Mouse (Mus musculus) neutrophil, adult 65 days (primary cell): ENCODE measurements around the gene Lrrc29. TPM values are rescaled to one million over a fixed set of nuclear protein-coding genes. Genes with fewer than 3 reads are reported as not detected.

Experiments used
- total RNA-seq: library from RNA; stranded (reverse); gene quantifications from 2 replicates; pipeline ENCODE4 v1.2.4, GENCODE M21; 2023

Gene Lrrc29
- total RNA-seq: 6.1 and 7.4 TPM in 2 replicates

DNA sequence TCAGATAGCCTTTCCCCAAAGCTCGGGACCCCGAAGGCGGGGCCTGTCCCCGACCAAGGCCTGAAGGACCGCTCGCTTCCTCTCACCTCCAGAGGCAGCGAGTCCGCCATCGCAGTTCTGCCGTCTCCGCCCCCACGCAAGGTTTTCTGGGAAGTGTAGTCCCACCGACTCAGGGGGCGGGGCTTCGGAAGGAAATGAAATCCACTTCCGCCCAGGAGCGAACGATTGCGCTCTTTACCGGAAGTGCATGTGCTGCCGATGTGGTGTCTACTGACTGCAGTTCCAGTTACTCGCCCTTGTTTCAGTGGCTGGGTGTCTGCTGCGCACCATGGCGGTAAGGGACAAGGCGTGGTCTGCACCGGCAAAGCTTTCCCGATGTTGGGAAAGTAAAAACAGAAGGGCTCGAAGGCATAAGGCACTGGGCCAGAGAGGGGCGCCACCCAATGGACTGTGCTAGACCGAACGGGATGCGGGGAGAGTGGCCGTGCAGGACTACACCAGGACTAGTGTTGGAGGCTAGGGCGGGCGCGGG is at the start of gene Lrrc29, which contains the start of gene Tmem208:
Gene Lrrc29 (minus strand): TSS at position 138 of the 532 bp plus-strand sequence.
Gene Tmem208 (plus strand): TSS at position 214 of the 532 bp plus-strand sequence.

GRCm38 (mm10) chr8:105373032-105373431 is 47.0 kb upstream of the Lrrc29 start, which contains the start of gene Plekhg4:
Gene Plekhg4 (plus strand): TSS chr8:105373274.

DNA sequence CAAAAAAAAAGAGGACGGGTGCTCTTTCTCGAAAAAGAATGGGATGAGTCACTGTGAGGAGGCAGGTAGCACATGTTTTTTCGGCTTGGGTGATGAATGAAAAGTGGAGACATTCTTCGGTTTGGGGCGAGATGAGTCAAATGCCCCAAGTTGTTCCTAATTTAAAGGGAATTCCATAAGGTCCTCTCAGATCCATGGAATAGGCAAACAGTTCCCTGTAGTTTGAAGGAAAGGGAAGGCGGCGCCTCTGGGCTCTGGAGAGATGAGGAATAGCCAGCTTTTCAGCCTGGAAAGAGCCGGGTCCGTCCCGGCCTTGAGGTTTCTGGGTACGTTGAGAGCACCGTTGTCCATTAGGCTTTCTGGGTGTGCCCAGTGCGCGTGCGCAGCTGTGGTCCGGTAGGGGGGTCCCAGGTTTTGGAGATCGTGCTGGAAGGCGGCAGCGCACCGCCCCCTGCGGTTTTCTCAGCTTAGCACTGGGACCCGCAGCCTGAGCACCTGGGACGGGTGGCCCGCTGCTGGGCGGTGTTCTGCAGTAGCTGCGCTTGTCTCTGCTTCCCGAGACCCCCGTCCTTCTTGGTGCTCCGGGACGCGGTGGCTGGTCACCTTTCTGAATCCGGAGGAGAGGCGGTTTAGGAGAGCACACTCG is 22.5 kb upstream of the Lrrc29 start, which contains the start of gene Slc9a5:
Gene Slc9a5 (plus strand): TSS at position 394 of the 646 bp plus-strand sequence.

GRCm38 (mm10) chr8:105347428-105348221 is 21.5 kb upstream of the Lrrc29 start, which contains the start of gene Fhod1:
Gene Fhod1 (minus strand): TSS chr8:105347953.

DNA sequence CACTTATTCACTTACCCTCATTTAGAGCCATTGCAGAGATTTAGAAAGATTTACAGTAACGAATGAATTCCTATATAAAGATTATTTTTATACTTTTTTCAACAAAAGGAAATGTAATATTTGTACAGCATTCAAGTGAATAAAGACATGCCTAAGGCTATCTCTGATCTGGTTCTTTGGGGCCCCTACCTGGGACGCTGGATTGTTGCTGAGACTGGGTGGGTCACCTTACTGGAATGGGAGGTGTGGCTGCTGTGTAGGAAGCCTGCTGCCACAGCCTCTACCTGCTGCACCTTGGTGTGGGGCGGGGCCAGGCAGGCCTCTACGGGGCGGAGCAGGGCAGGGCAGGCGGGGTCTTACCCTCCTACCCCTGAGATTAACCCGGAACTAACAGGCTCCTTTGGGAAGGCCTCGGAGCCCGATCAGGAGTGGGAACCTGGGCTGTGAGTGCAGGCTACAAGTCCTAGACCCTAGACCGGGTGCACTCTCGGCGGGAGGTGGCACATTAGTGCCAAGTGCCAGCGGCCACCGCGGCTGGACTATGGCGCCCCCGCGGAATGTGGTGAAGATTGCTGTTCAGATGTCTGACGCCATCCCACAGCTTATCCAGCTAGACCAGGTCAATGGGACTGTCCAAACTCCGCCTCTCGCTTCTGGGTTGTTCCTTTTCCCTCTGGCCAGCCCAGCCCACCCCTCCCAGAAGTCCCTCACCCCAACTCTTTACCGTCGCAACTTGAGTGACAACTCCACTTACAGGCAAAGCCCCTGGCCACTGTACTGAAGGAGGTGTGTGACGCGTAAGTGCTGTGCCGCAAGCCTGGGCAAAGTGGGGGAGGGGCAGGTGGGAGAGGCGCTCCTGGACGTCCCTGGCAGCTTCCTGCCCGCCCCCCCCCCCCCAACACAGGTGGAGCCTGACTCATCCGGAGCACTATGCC is 20.6 kb downstream of the Lrrc29 start, which contains the start of gene Elmo3:
Gene Elmo3 (plus strand): TSS at position 391 of the 935 bp plus-strand sequence.

DNA sequence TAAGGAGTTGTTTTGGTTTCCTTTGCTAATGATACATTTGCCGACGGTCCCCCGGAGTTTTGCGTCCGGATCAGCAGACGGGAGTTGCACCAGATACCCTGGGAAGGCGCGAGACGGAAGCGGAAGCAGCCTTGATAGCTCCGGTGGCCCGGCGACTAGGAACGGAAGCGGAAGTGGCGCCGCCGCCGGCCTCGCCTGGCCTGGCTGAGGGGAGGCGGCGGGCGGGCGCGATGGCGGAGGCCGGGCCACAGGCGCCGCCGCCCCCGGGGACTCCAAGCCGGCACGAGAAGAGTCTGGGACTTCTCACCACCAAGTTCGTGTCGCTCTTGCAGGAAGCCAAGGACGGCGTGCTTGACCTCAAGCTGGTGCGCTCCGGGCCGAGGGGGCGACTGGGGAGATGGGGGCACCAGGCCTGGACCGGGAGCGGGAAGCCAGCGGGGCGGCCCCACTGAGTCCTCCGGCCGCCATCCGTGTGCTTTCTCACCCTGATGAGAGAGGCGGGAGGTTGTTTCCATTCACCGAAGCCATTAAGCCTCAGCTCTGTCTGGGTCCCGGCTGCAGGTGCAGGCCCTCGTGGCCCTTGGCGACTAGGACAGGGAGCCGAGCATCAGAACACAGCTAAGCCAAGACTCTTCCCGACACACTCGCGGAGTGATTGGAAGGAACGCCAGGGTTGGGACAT is 28.4 kb downstream of the Lrrc29 start, which contains the start of gene E2f4:
Gene E2f4 (plus strand): TSS at position 153 of the 682 bp plus-strand sequence.

GRCm38 (mm10) chr8:105295895-105296573 is 30.0 kb downstream of the Lrrc29 start, which contains the start of gene Exoc3l:
Gene Exoc3l (minus strand): TSS chr8:105296101.

GRCm38 (mm10) chr8:105289805-105290460 is 36.1 kb downstream of the Lrrc29 start, which contains the start of gene 4931428F04Rik:
Gene 4931428F04Rik (minus strand): TSS chr8:105289864.

DNA sequence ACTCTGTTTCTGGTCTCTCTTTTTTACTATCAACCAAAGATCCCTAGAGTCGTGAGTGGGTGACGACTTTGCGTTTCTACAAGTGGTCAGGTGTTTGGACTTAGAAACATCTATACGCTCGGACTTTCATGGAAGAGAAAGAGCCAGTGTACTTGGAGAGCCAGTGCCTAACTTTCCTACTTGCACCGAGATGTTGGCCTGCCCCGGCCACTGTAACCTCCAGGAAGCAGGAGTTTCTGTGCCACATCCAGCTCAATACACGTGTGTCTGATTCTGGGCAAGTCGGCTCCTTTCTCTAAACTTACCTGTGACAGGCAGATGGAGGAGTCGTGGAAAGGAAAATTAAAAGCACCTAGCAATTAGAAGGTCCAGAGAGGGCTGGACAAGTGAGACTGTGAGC is 50.2 kb downstream of the Lrrc29 start, which contains the start of gene Nol3:
Gene Nol3 (plus strand): TSS at position 301 of the 400 bp plus-strand sequence.

DNA sequence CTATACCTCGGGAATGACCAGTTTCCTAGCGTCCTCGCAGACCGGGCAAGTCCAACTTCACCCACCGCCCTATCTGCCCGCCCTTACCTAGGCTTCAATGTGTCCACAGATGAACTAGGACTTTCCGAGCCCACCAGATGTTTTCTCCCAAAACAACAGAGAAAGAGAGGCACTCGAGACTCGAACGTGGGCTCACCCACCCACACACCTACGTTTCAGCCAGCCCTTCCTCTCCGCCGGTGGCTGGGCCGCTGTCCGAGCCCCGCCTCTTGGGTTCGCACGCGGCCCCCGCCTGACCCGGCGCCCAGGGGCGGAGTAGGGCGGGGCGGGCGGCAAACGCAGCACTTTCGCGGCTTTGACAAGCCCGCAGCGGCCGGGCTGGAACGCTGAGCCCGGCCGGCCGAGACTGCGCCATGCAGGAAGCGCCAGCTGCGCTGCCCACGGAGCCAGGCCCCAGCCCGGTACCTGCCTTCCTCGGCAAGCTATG is 56.6 kb downstream of the Lrrc29 start, which contains the start of gene Hsf4:
Gene Hsf4 (plus strand): TSS at position 341 of the 487 bp plus-strand sequence.

DNA sequence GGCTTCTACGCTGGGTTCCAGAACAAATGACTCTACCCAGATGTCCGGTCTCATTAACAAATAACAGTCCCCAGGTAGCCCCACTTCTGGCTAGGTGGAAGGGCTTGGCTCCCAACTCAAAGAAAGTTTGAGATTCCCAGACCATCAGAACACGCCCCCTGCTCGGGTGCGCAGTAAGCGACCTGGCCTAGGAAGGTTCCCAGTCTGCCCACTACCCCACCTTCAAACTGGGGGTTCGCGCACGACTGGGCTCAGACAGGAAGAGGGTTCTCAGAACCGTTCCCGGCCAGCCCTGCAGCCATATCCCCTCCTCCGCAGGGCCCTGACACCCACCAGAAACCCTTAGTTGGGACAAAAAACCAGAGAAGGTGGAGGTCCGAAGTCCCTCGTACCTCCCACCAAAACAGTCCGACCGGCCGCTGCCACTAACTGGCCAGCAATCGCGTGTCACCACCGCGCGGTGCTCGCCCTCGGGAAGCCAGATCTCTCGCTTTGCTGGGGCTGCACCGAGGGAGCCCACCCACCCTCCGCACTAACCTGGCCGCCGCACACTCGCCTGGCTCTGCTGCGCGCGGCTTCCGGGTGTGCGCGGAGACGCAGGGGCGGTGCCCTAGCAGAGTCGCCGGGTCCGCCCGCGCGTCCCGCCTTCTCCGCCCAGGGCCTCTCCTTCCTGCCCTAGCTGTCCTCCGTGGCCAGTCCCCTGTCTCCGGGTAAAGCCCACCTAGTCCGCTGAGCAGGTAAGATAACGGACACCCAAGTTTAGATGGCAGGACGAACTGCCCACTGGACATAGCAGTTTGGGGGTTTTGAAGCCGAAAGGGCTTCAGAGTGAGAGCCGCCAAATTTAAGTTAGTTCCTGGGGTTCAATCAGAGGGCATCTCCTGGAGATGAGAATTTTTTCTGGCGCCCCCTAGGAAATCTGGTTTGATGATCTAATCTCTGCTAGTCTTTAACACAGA is 61.8 kb downstream of the Lrrc29 start, which contains the start of the genes Tradd and Fbxl8:
Gene Tradd (minus strand): TSS at position 586 of the 959 bp plus-strand sequence.
Gene Fbxl8 (plus strand): TSS at position 625 of the 959 bp plus-strand sequence.

Other genes starting within 250 kb of the Lrrc29 start
- gene Ces3b, start 242.5 kb downstream of the Lrrc29 start, total RNA-seq: not detected in 2 replicates
- gene Ces4a, start 194.5 kb downstream of the Lrrc29 start, total RNA-seq: not detected in 2 replicates
- 62.9 and 82.1 TPM in 2 replicates for gene Cbfb, start 155.6 kb downstream of the Lrrc29 start, total RNA-seq
- 39.6 and 54.8 TPM in 2 replicates for gene D230025D16Rik, start 101.1 kb downstream of the Lrrc29 start, total RNA-seq
- 0.50 and 0.95 TPM in 2 replicates for gene B3gnt9, start 71.1 kb downstream of the Lrrc29 start, total RNA-seq
- gene Tradd, start 61.7 kb downstream of the Lrrc29 start, total RNA-seq: 19.4 and 27.8 TPM in 2 replicates
- gene Fbxl8, start 61.6 kb downstream of the Lrrc29 start, total RNA-seq: 3.3 and 4.7 TPM in 2 replicates
- not detected in 2 replicates for gene Hsf4, start 56.5 kb downstream of the Lrrc29 start, total RNA-seq
- gene Nol3, start 50.1 kb downstream of the Lrrc29 start, total RNA-seq: not detected in 2 replicates
- gene 4931428F04Rik, start 36.4 kb downstream of the Lrrc29 start, total RNA-seq: 0.63 and 0.95 TPM in 2 replicates
- gene Exoc3l, start 30.2 kb downstream of the Lrrc29 start, total RNA-seq: 0.32 and 0.59 TPM in 2 replicates
- gene E2f4, start 28.6 kb downstream of the Lrrc29 start, total RNA-seq: 40.5 and 43.1 TPM in 2 replicates
- 0.68 and 0.98 TPM in 2 replicates for gene Elmo3, start 20.7 kb downstream of the Lrrc29 start, total RNA-seq
- gene Tmem208, start 76 bp upstream of the Lrrc29 start, total RNA-seq: 22.7 and 23.8 TPM in 2 replicates
- 64.1 and 65.5 TPM in 2 replicates for gene Fhod1, start 21.7 kb upstream of the Lrrc29 start, total RNA-seq
- 1.2 and 2.2 TPM in 2 replicates for gene Slc9a5, start 22.6 kb upstream of the Lrrc29 start, total RNA-seq
- gene Plekhg4, start 47.0 kb upstream of the Lrrc29 start, total RNA-seq: 0.73 and 1.3 TPM in 2 replicates
- 0.32 and 1.1 TPM in 2 replicates for gene Kctd19, start 87.2 kb upstream of the Lrrc29 start, total RNA-seq
- not detected in 2 replicates for gene Lrrc36, start 87.3 kb upstream of the Lrrc29 start, total RNA-seq
- 14.4 and 17.1 TPM in 2 replicates for gene Tppp3, start 145.2 kb upstream of the Lrrc29 start, total RNA-seq
- gene Zdhhc1, start 170.6 kb upstream of the Lrrc29 start, total RNA-seq: 1.4 and 2.3 TPM in 2 replicates
- gene Hsd11b2, start 192.5 kb upstream of the Lrrc29 start, total RNA-seq: not detected in 2 replicates
- 171 and 179 TPM in 2 replicates for gene Atp6v0d1, start 239.8 kb upstream of the Lrrc29 start, total RNA-seq